Mouse (Mus musculus) ovary, adult 10 weeks (tissue): Measurements from ENCODE around the gene Trap1. TPM values are rescaled to one million over a fixed set of nuclear protein-coding genes. Genes with fewer than 3 reads are reported as not detected.

Experiments
- polyA plus RNA-seq: library from polyadenylated mRNA; stranded (reverse); fragments of 350-450 nt; fragmentation: Illumina TruSeq; extraction: RNeasy Lipid Tissue Mini Kit (QIAGEN cat#74804); gene quantifications from one replicate; pipeline ENCODE4 v1.2.3, GENCODE M21; 2014

Gene Trap1
- polyA plus RNA-seq: 39.5 TPM

DNA sequence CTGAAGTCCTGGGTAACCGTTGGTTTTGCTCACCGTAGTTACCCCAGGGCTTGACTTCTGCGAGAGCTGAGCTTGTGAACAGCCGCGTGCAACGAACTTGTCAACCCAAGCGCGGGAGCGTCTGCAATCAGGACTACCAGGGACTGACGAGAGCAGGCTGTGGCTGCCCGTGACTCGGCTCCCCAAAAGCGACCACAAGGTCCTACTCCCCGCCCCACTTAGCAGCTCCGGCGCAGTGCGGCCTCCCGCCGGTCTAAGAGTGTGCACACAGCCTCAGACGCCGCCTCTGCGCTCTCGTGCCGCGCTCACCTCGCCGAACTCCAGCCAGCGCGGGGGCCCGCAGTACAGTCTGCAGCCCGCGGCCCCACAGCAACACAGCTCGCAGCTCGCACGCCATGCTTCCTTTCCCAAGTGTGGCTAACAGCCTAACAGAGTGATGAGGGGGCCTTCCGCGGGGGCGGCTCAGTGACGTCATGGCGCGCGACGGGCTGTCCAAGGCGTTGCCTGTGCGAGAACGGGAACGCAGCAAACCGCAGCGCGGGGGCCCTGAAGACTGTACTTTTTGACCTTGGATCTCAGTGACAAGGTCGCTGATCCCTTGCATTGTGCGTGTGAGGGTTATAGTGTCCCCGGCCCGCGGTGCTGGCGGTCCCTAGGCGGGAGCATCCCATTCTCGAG lies at the start of gene Trap1:
Trap1 (minus strand) TSS at position 444 of the 678 bp plus-strand sequence.

DNA sequence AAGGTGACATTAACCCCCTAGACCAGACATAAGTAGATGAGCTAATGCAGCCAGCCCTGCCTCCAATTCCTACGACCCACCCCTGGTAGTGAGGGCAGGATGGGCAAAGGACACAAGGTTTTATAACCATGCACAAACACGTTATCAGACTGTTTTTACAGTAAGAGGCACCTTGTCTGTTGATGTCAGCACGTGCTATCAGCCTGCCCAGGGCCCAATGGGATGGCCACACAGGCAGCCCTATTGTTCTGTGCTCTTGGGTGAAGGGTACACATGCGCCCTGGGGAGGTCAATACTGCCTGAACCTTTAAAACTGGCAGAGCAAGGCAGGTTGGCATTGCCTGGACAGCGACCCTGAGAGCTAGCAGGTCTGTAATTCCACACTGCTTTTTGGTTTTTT lies 40.8 kb downstream of the Trap1 start, which contains the start of gene Dnase1:
Dnase1 (plus strand) TSS at position 136 of the 400 bp plus-strand sequence.

DNA sequence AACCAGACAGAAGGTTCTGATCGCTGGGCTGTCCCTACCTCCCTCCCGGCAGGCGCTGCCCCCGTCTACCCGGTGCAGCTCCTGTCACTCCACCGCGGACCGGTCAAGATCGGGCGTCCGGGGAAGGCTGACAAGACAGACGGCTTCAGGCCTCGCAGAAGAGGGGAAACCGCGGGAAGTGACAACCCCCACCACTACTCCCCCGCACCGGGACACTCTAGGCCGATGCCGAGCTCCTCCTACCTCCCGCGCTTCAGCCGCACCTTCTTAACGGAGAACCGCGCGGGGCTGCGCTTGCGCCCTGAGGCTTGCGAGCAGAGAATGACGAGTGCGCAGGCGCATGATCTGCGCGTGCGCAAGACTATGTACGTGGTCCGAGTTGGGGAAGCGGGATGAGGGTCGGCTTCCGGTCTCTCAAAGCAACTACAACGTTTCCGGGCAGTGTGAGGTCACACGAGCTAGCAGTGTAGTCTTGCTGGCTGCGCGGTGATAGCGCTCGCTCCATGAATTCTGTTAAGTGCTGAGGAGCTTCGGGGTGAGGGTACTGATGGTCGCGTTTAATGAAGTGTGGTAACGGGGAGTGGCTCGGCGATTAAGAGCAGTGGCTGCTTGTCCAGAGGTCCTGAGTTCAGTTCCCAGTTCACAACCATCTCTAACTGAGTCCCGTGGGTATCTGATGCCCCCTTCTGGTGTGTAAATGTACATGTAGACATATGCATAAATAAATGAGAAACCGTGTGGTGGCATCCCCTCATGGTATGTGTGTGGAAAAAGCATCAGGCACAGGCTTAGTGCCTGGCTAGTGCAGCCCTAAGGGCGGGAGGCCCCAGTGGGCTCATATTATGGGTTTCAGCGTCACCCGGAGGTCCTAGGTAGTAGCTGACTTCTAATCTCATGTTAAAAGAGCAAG lies 73.9 kb downstream of the Trap1 start, which contains the start of gene Slx4:
Slx4 (minus strand) TSS at position 282 of the 910 bp plus-strand sequence.

Other genes starting within 250 kb of the Trap1 start
- not detected for gene Olfr15, start 246.9 kb downstream of the Trap1 start, polyA plus RNA-seq
- 5.4 TPM for gene Zfp174, start 230.6 kb downstream of the Trap1 start, polyA plus RNA-seq
- gene Naa60, start 205.5 kb downstream of the Trap1 start, polyA plus RNA-seq: 116 TPM
- 26.3 TPM for gene Zfp597, start 193.3 kb downstream of the Trap1 start, polyA plus RNA-seq
- gene Gm20695, start 193.2 kb downstream of the Trap1 start, polyA plus RNA-seq: 2.8 TPM
- 1.3 TPM for gene 1700037C18Rik, start 169.1 kb downstream of the Trap1 start, polyA plus RNA-seq
- gene Cluap1, start 169.0 kb downstream of the Trap1 start, polyA plus RNA-seq: 27.3 TPM
- 0.37 TPM for gene Nlrc3, start 101.2 kb downstream of the Trap1 start, polyA plus RNA-seq
- 13.3 TPM for gene Slx4, start 74.1 kb downstream of the Trap1 start, polyA plus RNA-seq
- not detected for gene Dnase1, start 40.9 kb downstream of the Trap1 start, polyA plus RNA-seq
- 23.4 TPM for gene Crebbp, start 136.2 kb upstream of the Trap1 start, polyA plus RNA-seq